Mouse (Mus musculus): ENCODE measurements around the gene Ankrd6.

- no peak for TF ChIP-seq MAX (IDR thresholded peaks at IDR 0.05)
- TF ChIP-seq USF1 (IDR thresholded peaks at IDR 0.05; ENCODE audit: low read depth), result no peak
- no peak for TF ChIP-seq CTCF (IDR thresholded peaks at IDR 0.05; ENCODE audit: control insufficient read depth, insufficient read depth, insufficient read length)
- TF ChIP-seq FOSL1 (IDR thresholded peaks at IDR 0.05; ENCODE audit: insufficient read depth, low read length, poor library complexity, severe bottlenecking), result no peak
- TF ChIP-seq CEBPB (IDR thresholded peaks at IDR 0.05; ENCODE audit: low read depth), result no peak
- TF ChIP-seq MYOG (IDR thresholded peaks at IDR 0.05; ENCODE audit: control insufficient read depth, extremely low read depth, insufficient read length), result no peak
- no peak for TF ChIP-seq MYOD1 (IDR thresholded peaks at IDR 0.05; ENCODE audit: control insufficient read depth, insufficient read length, low read depth)
Observed at GRCm38 (mm10) chr4:32916689-32917385, 33.8 kb downstream of the Ankrd6 start.
